Mouse (Mus musculus) C2C12 (cell line): ENCODE measurements around the gene D8Ertd738e.

Experiments used
- CTCF ChIP-seq: IDR thresholded peaks from one replicate; pipeline ENCODE4 v1.5.1; 2011; ENCODE audit not compliant: control insufficient read depth, insufficient read depth, insufficient read length
- USF1 ChIP-seq: IDR thresholded peaks from one replicate; pipeline ENCODE4 v1.6.1; 2011; ENCODE audit warnings: low read depth, mild to moderate bottlenecking, control low read depth, moderate library complexity

DNA sequence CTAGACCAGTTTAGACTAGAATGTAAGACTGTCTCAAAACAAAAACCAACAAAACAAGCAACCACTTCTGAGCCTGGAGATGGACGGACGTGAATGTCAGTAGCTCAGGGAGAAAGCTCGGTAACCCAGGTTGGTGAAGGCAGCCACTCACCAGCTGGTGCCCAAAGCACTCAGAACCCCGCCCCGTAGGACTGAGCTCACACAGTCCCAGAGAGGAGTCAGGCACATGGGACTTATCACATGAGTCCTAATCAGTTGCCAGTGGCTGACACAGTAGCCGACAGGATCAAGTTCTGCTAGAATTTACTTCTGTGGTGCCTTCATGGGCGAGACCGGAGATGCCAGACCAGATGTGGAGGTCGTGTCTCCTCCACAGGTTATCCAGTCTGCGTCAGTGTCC, 31.3 kb upstream of the D8Ertd738e start:
- TF ChIP-seq USF1 (no peak), CTCF (no peak)
